Mouse (Mus musculus): Measurements from ENCODE around the gene Ccdc40. TPM values are rescaled to one million over a fixed set of nuclear protein-coding genes. Genes with fewer than 3 reads are reported as not detected.
A peak's percentile ranks its signal among the peaks of the same experiment; 100 is the strongest.

The Ccdc40 gene
- not detected for total RNA-seq (2021)
- long read RNA-seq, experiment 1: 0 reads
- long read RNA-seq, experiment 2: 0 reads

DNA sequence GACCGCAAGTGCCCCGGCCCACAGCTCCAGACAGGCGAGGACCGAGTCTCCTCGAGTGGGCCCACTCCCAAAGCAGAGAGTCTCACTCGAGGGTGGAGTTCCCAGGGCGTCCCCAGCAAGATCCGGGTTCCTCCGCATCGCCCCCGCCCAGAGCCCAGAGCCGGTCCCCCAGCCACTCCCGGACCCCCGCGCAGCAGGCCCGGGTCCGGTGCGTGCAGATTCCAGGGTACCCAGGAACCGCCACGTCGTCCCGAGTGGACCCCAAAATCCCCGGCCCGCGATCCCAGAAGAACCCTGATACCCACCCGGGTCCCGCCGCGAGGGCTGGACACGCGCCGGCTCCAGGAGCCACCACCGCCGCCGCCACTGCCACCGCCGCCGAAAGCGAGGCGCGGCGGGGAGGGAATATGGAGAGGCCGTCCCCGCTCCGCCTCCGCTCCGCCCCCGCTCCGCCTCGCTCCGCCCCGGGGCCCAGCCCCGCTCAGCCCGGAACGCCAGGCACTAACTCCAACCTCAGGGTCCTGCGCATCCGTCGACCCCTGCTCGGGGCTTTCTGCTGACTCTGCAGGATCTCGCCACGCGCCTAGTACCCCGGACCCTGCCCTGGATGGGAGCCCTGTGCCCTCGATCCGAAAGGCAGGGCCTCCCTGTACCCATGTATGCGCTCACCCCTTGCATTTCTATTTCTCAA lies at the start of gene Ccdc40, which contains the start of gene Tbc1d16:
TSS of gene Ccdc40 (plus strand) at position 482 of the 691 bp plus-strand sequence.
TSS of gene Tbc1d16 (minus strand) at position 409 of the 691 bp plus-strand sequence.
- intact Hi-C loops (cut with DNase I): loop anchor here (2.0 kb wide), 1 partner anchor 19 kb away; no protein-coding TSS in a partner anchor
- peak; percentile 55 to 57 for DNase-seq

DNA sequence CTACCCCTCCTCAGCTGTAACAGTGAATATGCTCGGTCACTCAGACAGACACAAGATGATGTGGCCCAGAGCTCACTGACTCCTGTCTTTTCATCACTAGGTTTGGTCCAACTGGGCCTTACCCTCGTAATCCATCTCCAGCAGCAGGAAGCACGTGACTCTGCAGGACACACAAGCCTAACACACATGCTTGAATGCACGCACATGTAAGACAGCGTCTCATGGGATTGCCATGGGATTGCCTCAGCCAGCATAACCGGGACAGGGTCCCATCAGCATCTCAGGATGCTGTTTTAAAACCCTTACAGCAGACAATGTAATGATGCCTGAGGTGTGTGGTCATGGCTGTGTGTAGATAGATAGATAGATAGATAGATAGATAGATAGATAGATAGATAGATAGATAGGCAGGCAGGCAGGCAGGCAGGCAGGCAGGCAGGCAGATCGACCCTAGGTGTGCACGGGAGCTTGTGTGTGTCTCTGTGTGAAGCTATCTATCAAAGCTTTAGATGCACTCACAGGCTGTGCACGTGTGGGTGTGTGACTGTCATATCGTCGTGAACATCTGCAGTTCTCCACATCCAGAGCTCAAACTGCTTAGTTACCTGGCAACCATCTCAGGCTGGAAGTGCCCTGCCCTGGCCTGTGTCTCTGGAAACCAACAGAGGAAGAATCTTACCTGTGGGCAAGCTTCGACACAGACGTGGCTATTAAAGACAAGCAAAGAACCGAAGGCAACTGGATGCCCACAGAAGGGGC lies 47.4 kb upstream of the Ccdc40 start:
- DNase-seq: no peak
- intact Hi-C loops (cut with DNase I): no loop called here

GRCm38 (mm10) chr11:119181861-119182395 lies 46.4 kb upstream of the Ccdc40 start:
- intact Hi-C loops (cut with DNase I): no loop called here
- no peak for DNase-seq

GRCm38 (mm10) chr11:119183684-119184310 lies 44.6 kb upstream of the Ccdc40 start:
- intact Hi-C loops (cut with DNase I): no loop called here
- DNase-seq: no peak

GRCm38 (mm10) chr11:119186381-119186780 lies 42.0 kb upstream of the Ccdc40 start:
- no peak for DNase-seq
- intact Hi-C loops (cut with DNase I): no loop called here

DNA sequence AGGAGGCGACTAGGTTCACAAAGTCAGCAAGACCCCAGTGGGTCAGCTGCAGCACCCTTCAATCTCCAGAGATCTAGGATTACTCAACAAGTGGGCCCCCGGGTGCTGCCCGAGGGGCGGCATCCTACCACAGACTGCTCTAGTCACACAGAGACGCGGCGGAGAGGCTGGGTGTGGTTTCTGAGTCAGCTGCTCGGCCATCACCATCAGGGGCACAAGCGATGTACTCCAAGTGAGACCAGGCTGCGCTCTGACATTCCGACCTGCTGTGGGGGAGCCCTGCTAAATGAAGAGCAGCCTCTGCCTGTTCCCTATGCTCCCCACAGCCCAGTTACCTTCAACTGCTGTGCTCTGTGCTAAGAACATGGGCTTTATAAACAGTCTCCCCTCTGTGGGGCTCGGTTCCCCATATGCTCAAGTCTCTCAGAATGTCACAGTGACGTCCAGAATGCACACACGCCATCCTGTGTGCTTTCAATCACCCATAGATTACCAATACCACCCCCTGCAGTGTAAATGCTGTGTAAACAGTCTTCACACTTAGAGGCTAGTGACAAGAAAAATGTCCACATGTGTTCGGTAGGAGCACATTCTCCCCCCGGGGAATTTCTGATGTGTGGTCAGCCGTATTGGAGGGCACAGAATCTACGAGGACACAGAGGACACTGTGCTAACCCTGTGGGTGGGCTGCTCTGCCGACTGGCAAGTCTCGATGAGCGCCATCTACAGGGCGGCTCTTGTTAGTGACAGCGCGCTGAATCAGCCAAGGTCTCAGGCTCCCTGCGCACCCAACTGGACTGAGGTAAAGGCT lies 41.2 kb upstream of the Ccdc40 start:
- DNase-seq: peak in 1 of 2 experiments; percentile 48
- intact Hi-C loops (cut with DNase I): no loop called here

- intact Hi-C loops (cut with DNase I): no loop called here
- DNase-seq: no peak
These were observed 40.6 kb upstream of the Ccdc40 start for GRCm38 (mm10) chr11:119187800-119188197.

- intact Hi-C loops (cut with DNase I): no loop called here
- no peak for DNase-seq
These were observed 40.0 kb upstream of the Ccdc40 start for GRCm38 (mm10) chr11:119188389-119188788.

- intact Hi-C loops (cut with DNase I): no loop called here
These were observed 39.1 kb upstream of the Ccdc40 start for GRCm38 (mm10) chr11:119189319-119189718.

DNA sequence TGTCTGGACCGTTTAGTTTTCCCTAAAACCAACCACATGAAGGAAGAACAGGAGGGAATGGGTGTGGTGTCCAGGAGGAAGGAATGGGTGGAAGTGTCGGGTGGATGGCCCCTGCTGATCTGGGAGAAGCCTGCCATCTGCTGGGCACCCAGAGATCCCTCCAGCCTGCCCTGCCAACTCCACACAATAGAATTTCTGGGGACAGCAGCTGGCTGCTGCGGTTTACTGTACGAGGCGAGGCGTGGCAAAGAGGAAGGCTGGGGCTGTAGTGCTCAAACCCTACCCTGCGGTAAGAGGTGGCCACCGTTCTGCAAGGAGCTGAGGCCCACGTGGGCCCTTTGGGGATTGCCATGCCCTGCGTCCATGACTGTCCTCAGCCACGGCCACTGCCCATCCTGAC lies 37.9 kb upstream of the Ccdc40 start:
- intact Hi-C loops (cut with DNase I): loop anchor here (1.0 to 2.0 kb wide), 2 partner anchors 138 to 156 kb away; no protein-coding TSS in a partner anchor
- peak in 1 of 2 experiments; percentile 51 for DNase-seq

More at GRCm38 (mm10) chr11:119189319-119189718, 39.1 kb upstream of the Ccdc40 start:
- no peak for DNase-seq

GRCm38 (mm10) chr11:119191606-119192081 lies 36.7 kb upstream of the Ccdc40 start:
- DNase-seq: no peak
- intact Hi-C loops (cut with DNase I): loop anchor here (2.0 kb wide), 1 partner anchor 157 kb away; no protein-coding TSS in a partner anchor

DNA sequence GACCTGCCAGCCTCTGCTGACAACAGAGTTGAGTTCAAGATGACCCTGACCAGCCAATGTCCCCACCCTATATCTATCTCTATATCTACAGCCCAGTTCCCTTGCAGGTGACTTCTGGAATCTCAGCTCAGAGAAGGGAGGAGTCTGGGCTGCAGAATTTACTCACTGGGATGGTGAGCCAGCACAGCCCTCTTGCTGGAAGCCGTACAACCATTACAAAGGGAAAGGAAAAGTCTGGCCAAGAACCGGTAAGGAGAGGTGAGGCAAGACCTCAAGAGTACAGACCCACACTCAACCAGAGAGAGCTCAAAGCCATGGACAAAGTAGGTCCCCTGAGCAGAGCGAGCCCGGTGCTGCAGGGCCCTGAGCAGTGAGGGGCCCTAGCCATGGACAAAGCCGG lies 36.2 kb upstream of the Ccdc40 start:
- intact Hi-C loops (cut with DNase I): no loop called here
- no peak for DNase-seq

- intact Hi-C loops (cut with DNase I): no loop called here
- no peak for DNase-seq
These were observed 35.8 kb upstream of the Ccdc40 start for GRCm38 (mm10) chr11:119192605-119193004.

DNA sequence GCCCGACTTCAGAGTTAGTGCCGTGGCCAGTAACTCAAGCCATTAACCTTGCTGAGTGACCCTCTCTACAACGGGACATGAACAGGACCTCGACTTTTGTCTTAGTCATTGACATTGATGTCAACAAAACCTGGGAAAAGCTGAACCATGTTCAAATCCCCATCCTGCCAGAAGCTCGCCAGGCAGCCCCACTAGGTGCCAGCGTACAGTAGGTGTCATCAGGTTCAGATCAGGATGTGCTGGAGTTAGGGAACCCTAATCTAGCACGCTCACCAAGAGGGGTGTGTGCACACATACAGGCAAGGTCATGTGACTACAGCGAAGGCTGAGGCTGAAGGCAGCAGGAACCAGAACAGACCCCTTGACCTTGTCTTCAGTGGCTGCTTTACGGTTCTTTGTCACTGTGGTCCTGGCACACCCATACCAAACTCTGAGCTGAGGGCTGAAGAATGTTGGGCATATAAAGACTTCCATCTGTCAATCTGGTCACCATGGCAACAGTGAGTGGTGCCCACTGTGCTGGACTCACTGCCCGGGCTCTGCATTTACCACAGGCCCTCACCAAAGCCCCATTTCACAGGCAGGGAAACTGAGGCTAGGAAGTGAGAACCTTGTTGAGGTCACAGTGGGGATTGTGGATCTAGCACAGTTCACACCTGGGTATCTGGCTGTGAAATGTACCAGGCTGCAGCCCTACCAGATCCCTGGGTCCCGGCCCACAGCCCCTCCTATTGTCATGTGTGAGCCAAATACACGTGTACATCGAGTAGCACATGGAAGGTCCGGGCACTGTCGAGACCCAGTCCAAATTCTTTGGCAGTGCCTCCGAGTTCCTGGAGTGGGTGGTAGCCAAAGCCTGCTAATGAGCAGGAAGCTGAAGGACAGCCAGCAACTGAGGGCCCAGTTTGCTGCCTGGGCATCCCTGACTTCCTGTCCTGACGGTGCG lies 30.5 kb upstream of the Ccdc40 start:
- DNase-seq: no peak
- intact Hi-C loops (cut with DNase I): no loop called here

DNA sequence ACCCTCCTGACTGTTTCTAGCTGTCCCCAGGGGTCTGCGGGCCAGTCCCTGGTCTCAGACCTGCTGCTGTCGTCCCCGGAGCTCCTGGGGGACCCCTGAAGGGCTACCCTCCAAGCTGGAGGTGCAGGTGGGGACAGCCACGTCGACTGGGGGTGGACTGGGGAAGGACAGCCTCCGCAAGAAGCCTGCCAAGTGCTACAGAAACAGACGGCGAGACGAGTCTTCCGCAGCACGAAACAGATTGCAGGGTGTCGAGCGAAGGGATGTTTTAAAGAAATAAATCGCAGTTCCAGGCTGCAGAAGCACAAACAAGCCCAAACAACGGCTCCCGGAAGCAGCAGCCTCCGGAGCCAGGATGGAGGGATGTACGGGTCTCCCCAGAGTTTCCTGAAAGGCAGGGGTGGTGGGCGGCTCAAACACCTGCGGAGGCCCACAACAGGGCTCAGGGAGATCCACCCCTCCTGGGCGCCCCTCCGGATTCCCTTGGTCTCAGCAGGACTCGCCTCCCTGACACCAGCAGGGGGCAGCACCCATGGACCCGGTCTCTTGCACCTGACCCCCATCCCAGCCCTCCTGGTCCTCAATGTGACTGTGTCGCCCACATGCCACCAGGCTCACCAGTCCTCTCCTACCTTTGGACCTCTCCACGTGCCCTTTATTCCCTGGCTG lies 29.7 kb upstream of the Ccdc40 start:
- intact Hi-C loops (cut with DNase I): no loop called here
- DNase-seq: no peak

DNA sequence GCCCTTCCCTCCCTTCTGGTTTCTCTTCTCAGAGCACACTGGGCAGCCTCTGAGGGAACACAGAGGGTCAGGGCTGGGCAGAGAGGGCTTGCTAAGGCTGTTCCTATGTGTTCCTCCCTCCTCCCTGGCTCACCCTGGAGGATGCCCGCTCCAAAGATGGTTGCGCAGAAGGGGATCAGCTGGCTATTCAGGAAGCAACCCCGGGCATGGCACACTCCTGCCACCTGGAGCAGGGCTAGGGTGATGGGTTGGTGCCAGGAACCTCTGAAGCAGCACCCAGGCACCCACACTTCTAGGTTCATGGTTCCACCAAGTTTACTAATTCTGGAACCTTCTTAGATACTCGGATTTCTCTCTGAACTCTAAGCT lies 29.2 kb upstream of the Ccdc40 start:
- intact Hi-C loops (cut with DNase I): no loop called here
- no peak for DNase-seq

DNA sequence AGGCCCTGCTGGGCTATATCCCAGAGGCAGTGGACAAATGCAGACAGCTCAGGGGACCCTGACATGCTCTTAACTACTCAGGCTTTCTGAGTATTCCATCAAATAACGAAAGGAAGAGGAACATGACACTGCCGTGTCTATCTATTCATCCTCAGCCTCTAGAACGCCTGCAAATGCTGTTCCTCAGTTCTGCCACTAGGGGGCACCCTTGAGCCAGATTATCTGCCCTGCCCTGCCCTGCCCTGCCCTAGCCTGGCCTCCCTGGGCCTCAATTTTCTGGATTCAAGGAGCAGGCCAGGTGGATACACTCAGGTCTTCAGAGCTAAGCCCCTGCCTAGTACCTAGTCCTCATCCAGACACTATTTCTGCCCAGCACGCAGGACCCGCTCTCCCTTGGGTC lies 24.9 kb upstream of the Ccdc40 start:
- DNase-seq: no peak

GRCm38 (mm10) chr11:119205738-119206137 lies 22.6 kb upstream of the Ccdc40 start:
- intact Hi-C loops (cut with DNase I): no loop called here
- no peak for DNase-seq

More for the DNA sequence above, 24.9 kb upstream of the Ccdc40 start:
- intact Hi-C loops (cut with DNase I): loop anchor here (2.0 kb wide), 1 partner anchor 49 kb away; no protein-coding TSS in a partner anchor

All from gastrocnemius, postnatal 36 days (tissue).